Mouse (Mus musculus): ENCODE results near the gene Wfikkn1. TPM values are rescaled to one million over a fixed set of nuclear protein-coding genes. Genes with fewer than 3 reads are reported as not detected.

Wfikkn1 gene
- polyA plus RNA-seq, 1 experiment from 2014 or later, result 0.56 TPM

DNA sequence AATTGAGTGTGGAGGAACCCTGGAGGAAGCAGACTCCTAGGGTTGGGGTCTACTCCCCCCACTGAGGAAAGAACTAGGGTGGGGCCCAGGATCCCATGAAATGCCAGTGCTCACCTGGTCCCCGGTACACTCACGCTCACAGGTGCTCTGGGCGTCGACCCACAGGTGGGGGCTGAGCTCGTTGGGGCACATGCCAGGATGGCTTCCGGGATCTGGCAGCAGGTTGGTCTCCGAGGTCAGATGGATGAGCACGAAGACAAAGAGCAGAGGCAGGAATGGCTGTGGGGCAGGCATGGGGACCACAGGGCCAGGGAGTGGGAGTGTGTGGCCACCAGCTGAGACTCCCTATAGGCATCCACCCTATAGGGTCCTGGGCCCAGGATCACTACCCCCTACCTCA, 908 bp downstream of the Wfikkn1 start:
- Histone ChIP-seq H3K4me2 (ENCODE audit: low read depth, low read length) (no peak overlapping the region), H3K4me1 (ENCODE audit: control insufficient read depth, insufficient read depth, low read length) (peaks cover 21% of the 10 kb centered on the region), H3K9ac (ENCODE audit: low read length) (no peak overlapping the region), H3K36me3 (ENCODE audit: control insufficient read depth, insufficient read depth, low read length) (peaks cover 15% of the 10 kb centered on the region), H3K9me3 (replicated peaks; ENCODE audit: control insufficient read depth, low read length) (no peaks in the 10 kb centered on the region), H3K27me3 (ENCODE audit: control insufficient read depth, insufficient read depth, low read length) (no peaks in the 10 kb centered on the region), H3K4me3 (replicated peaks; ENCODE audit: low read length) (no peak overlapping the region), H3K27ac (ENCODE audit: low read length) (no peak overlapping the region)
- WGBS, result 75% methylated on average over 8 of the region's 8 CpGs
- ATAC-seq (ENCODE audit: insufficient read depth, low FRiP score), result no peak

- ATAC-seq (ENCODE audit: insufficient read depth, low FRiP score), result no peak
- Histone ChIP-seq H3K27me3 (ENCODE audit: control insufficient read depth, insufficient read depth, low read length) (no peaks in the 10 kb centered on the region), H3K36me3 (ENCODE audit: control insufficient read depth, insufficient read depth, low read length) (peaks cover 10% of the 10 kb centered on the region), H3K27ac (ENCODE audit: low read length) (no peak overlapping the region), H3K4me1 (ENCODE audit: control insufficient read depth, insufficient read depth, low read length) (peaks cover 25% of the 10 kb centered on the region), H3K9me3 (replicated peaks; ENCODE audit: control insufficient read depth, low read length) (no peaks in the 10 kb centered on the region), H3K4me3 (replicated peaks; ENCODE audit: low read length) (no peak overlapping the region), H3K4me2 (ENCODE audit: low read depth, low read length) (no peak overlapping the region), H3K9ac (ENCODE audit: low read length) (no peak overlapping the region)
- 63% methylated on average over 4 of the region's 4 CpGs for WGBS
These were observed 1.4 kb downstream of the Wfikkn1 start for GRCm38 (mm10) chr17:25879261-25879660.

GRCm38 (mm10) chr17:25878611-25879180, 2.0 kb downstream of the Wfikkn1 start:
- no peaks in the 10 kb centered on the region for H3K27me3 ChIP-seq (ENCODE audit: control insufficient read depth, insufficient read depth, low read length)
- 92% methylated on average over 19 of the region's 19 CpGs for WGBS
- H3K27ac ChIP-seq (ENCODE audit: low read length), result no peak overlapping the region
- H3K4me2 ChIP-seq (ENCODE audit: low read depth, low read length), result no peak overlapping the region
- ATAC-seq (ENCODE audit: insufficient read depth, low FRiP score), result no peak
- H3K36me3 ChIP-seq (ENCODE audit: control insufficient read depth, insufficient read depth, low read length), result peaks cover 10% of the 10 kb centered on the region
- no peak overlapping the region for H3K9ac ChIP-seq (ENCODE audit: low read length)
- peaks cover 29% of the 10 kb centered on the region for H3K4me1 ChIP-seq (ENCODE audit: control insufficient read depth, insufficient read depth, low read length)
- no peaks in the 10 kb centered on the region for H3K9me3 ChIP-seq (replicated peaks; ENCODE audit: control insufficient read depth, low read length)
- H3K4me3 ChIP-seq (replicated peaks; ENCODE audit: low read length), result no peak overlapping the region

DNA sequence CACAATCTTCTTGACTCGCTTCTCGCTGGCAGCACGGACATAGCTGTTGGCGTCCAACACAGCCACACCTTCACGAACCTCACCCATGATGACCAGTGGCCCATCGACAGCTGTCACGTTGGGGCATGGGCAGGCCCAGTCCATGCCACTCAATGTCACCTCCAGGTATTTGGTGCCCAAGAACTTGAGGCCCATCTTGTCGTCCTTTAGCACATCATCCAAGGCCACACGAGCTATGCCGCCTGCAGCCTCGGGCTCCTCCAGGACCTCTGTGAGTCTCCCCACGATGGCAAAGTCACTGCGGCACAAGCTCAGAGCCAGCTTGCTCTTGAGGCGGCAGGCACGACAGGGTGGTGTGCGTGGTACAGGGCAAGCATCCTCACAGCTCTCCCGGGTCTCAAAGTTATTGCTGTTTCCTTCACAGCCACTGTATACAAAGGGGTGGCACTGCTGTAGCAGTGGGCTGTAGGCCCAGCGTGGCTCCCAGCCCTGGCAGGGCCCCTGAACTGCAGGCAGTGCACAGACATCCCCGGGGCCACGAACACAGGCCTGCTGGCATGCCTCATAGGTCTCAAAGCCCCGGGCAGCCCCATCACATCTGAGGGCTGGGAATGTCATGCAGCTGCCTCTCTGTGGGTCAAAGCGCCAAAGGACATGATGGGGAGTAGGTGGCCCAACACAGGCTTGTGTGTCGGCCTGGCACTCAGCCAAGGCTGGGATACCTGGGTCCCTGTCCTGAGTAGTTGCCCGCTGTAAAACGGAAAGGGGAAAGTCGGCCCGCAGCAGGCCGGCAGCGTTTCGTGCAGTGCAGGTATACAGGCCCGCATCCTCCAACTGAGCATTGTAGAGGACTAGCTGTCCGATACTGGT, 2.7 kb downstream of the Wfikkn1 start:
- Histone ChIP-seq H3K36me3 (ENCODE audit: control insufficient read depth, insufficient read depth, low read length) (peaks cover 7% of the 10 kb centered on the region; the same call in 1 of the 2 replicates), H3K4me2 (ENCODE audit: low read depth, low read length) (no peak overlapping the region), H3K4me3 (replicated peaks; ENCODE audit: low read length) (no peak overlapping the region), H3K27me3 (ENCODE audit: control insufficient read depth, insufficient read depth, low read length) (no peaks in the 10 kb centered on the region), H3K9me3 (replicated peaks; ENCODE audit: control insufficient read depth, low read length) (no peaks in the 10 kb centered on the region), H3K27ac (ENCODE audit: low read length) (no peak overlapping the region), H3K9ac (ENCODE audit: low read length) (no peak overlapping the region), H3K4me1 (ENCODE audit: control insufficient read depth, insufficient read depth, low read length) (peaks cover 29% of the 10 kb centered on the region)
- 91% methylated on average over 32 of the region's 32 CpGs for WGBS
- no peak for ATAC-seq (ENCODE audit: insufficient read depth, low FRiP score)

DNA sequence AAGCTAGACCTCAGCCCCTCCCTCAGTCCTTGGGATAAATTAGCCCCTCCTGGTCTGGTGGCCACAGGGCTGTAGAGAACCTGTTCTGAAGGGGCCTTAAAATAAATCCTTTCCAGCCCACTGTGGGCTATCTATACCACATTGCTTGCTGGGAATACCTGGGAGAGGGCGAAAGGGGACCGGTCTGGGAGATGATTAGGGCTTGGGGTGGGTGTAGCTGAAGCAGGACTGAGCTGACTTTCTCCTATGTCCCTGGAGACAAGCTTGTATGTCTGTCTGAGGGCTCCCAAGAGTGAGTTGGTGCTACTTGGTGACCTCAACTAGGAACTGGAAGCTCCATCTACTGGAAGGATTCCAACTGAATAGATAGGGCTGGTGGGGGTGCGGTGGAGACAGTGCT, 3.6 kb downstream of the Wfikkn1 start:
- no peak for ATAC-seq (ENCODE audit: insufficient read depth, low FRiP score)
- Histone ChIP-seq H3K4me3 (replicated peaks; ENCODE audit: low read length) (no peak overlapping the region), H3K36me3 (ENCODE audit: control insufficient read depth, insufficient read depth, low read length) (peaks cover 7% of the 10 kb centered on the region; the same call in 1 of the 2 replicates), H3K9me3 (replicated peaks; ENCODE audit: control insufficient read depth, low read length) (no peaks in the 10 kb centered on the region), H3K27me3 (ENCODE audit: control insufficient read depth, insufficient read depth, low read length) (no peaks in the 10 kb centered on the region), H3K9ac (ENCODE audit: low read length) (no peak overlapping the region), H3K27ac (ENCODE audit: low read length) (no peak overlapping the region), H3K4me1 (ENCODE audit: control insufficient read depth, insufficient read depth, low read length) (peaks cover 29% of the 10 kb centered on the region), H3K4me2 (ENCODE audit: low read depth, low read length) (no peak overlapping the region)
- WGBS, result 88% methylated on average over 3 of the region's 3 CpGs

GRCm38 (mm10) chr17:25876347-25876915, 4.2 kb downstream of the Wfikkn1 start:
- WGBS, result 58% methylated on average over 10 of the region's 10 CpGs
- peak overlapping the region; percentile 85 for H3K9ac ChIP-seq (ENCODE audit: low read length)

DNA sequence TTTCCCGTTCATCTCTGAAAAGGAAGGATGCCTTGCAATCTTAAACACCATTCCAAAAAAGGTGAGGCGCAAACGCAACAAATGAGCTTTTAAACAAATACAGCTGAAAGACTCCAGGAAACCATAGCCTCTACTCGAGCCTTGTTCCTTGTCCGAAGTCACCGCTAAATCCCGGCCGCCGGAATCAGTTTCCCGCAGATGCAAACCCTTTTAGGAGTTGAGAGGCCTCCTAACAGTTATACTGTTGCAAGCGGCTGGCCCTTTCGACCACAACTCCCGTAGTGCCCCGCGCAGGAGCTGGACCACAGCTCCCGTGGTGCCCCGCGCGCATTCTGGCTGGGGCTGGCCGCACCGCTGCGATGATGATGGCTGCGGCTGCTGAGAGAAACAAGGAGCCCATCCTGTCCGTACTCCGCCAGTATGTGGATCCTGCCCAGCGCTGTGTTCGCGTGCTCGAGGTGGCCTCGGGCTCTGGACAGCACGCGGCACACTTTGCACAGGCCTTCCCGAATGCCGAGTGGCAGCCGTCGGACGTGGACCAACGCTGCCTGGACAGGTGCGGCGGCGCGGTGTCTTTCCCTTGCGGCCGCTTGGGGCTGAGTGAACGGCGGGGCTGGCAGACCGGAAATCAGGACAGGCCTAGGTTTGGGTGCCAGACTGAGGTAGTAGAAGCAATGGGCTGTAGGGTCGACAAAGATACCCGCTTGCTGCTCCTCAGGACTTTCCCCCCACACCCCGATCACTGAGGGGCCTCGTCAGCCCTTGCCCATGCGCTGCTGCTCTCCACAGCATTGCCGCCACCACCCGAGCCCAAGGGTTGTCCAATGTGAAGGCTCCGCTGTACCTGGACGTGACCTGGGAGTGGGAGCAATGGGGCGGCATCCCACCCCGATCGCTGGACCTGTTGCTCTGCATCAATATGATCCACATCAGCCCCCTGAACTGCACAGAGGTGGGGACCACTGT, 5.2 kb downstream of the Wfikkn1 start:
- H3K9me3 ChIP-seq (replicated peaks; ENCODE audit: control insufficient read depth, low read length), result no peaks in the 10 kb centered on the region
- H3K4me2 ChIP-seq (ENCODE audit: low read depth, low read length), result peak overlapping the region; percentile 90
- WGBS, result under 1% methylated on average over 59 of the region's 59 CpGs
- H3K27me3 ChIP-seq (ENCODE audit: control insufficient read depth, insufficient read depth, low read length), result no peaks in the 10 kb centered on the region
- peak; percentile 93 for ATAC-seq (ENCODE audit: insufficient read depth, low FRiP score)
- peak overlapping the region; percentile 97 for H3K27ac ChIP-seq (ENCODE audit: low read length)
- H3K36me3 ChIP-seq (ENCODE audit: control insufficient read depth, insufficient read depth, low read length), result peaks cover 7% of the 10 kb centered on the region; the same call in 1 of the 2 replicates
- H3K4me3 ChIP-seq (replicated peaks; ENCODE audit: low read length), result peak overlapping the region; percentile 93
- peak overlapping the region; percentile 85 for H3K9ac ChIP-seq (ENCODE audit: low read length)
- H3K4me1 ChIP-seq (ENCODE audit: control insufficient read depth, insufficient read depth, low read length), result peaks cover 19% of the 10 kb centered on the region

More at GRCm38 (mm10) chr17:25876347-25876915, 4.2 kb downstream of the Wfikkn1 start:
- peak overlapping the region; percentile 93 for H3K4me3 ChIP-seq (replicated peaks; ENCODE audit: low read length)
- H3K27me3 ChIP-seq (ENCODE audit: control insufficient read depth, insufficient read depth, low read length), result no peaks in the 10 kb centered on the region
- H3K9me3 ChIP-seq (replicated peaks; ENCODE audit: control insufficient read depth, low read length), result no peaks in the 10 kb centered on the region
- H3K4me2 ChIP-seq (ENCODE audit: low read depth, low read length), result peak overlapping the region; percentile 90
- H3K36me3 ChIP-seq (ENCODE audit: control insufficient read depth, insufficient read depth, low read length), result peaks cover 7% of the 10 kb centered on the region; the same call in 1 of the 2 replicates
- no peak overlapping the region for H3K27ac ChIP-seq (ENCODE audit: low read length)
- H3K4me1 ChIP-seq (ENCODE audit: control insufficient read depth, insufficient read depth, low read length), result peaks cover 27% of the 10 kb centered on the region
- no peak for ATAC-seq (ENCODE audit: insufficient read depth, low FRiP score)

- Histone ChIP-seq H3K36me3 (ENCODE audit: control insufficient read depth, insufficient read depth, low read length) (peaks cover 7% of the 10 kb centered on the region; the same call in 1 of the 2 replicates), H3K9me3 (replicated peaks; ENCODE audit: control insufficient read depth, low read length) (no peaks in the 10 kb centered on the region), H3K27me3 (ENCODE audit: control insufficient read depth, insufficient read depth, low read length) (no peaks in the 10 kb centered on the region), H3K4me2 (ENCODE audit: low read depth, low read length) (peak within 1 kb of the TSS; percentile 90), H3K9ac (ENCODE audit: low read length) (peak within 1 kb of the TSS; percentile 85), H3K4me1 (ENCODE audit: control insufficient read depth, insufficient read depth, low read length) (peaks cover 16% of the 10 kb centered on the region), H3K27ac (ENCODE audit: low read length) (peak within 1 kb of the TSS; percentile 97), H3K4me3 (replicated peaks; ENCODE audit: low read length) (peak within 1 kb of the TSS; percentile 93)
- WGBS, result under 1% methylated on average over 25 of the region's 25 CpGs
- peak; percentile 84 for ATAC-seq (ENCODE audit: insufficient read depth, low FRiP score)
These were observed 5.9 kb downstream of the Wfikkn1 start, which contains the start of gene Mettl26 for GRCm38 (mm10) chr17:25874721-25875170. Gene Mettl26, plus strand, starts transcription at chr17:25875074.

All from stomach, embryonic 16.5 days (tissue).